Mouse (Mus musculus) gastrocnemius, adult 8-10 months (tissue): Measurements from ENCODE around the gene Asb10. TPM values are rescaled to one million over a fixed set of nuclear protein-coding genes. Genes with fewer than 3 reads are reported as not detected.

Experiments used
- DNase-seq, 2 experiments: peaks; one replicate each; pipeline ENCODE4 v3.0.0; 2022; ENCODE audit warnings: low spot score in 2 of 2
- total RNA-seq, 4 experiments: library from RNA; stranded (reverse); gene quantifications; 2 replicates each; pipeline ENCODE4 v1.2.4; 2022

Asb10 gene
- total RNA-seq, 4 experiments from 2014 or later, result 101 to 130 (median 119) TPM

DNA sequence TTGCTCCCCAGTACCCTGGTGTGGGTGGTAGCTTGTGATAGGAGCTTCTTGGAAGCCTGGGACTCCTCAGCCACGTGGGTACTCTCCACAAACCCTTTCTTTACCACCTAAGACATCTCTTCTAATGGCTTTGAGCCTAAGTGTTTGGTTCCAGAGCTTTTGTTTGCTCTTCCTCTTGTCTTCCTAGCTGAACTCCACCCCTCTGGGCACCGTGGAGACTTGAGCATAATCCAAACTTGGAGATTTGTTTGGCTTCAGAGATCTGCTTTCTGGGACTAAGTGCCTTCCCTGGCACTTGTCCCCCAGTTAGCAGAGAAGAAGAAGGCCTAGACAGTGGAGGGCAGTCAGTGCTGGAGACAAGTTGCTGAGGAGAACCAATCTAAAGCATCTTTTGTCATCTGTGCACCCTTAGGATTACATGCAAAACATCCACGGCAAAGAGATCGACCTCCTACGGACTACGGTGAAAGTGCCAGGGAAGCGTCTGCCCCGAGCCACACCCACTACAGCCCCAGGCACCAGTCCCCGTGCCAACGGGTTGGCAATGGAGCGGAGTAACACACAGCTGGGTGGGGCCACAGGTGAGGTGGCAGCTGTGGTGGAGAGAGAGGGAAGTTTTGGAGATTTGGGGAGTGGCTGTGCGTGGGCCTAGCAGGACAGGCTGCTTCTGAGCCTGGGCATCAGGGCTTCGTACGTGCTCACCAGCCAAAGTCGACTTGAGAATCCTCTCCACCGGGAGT lies 48.1 kb downstream of the Asb10 start:
- DNase-seq, result no peak

DNA sequence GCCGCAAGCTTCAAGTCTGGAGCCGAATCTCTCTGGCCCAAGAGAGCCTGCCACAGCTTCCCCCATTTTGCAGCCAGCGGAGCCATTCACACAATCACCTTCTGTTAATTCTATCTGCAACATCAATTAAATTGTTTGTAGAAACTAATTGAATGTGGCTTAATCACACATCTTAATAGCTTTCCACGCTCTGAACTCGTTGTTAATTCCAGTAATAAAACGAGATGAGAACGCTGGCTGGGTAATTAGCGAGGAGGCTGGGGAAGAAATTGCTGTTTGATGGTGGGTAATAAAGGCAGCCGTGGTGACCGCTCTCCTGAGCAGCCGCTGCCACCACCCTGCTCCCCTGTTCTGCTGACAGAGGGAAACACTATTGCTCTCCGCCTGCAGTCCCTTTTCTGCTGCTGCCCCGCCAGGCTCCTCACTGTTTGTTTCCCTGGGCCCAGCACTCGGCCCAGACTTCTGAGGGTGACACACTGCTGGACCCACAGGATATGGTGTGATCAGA lies 50.3 kb downstream of the Asb10 start:
- DNase-seq, result no peak

DNA sequence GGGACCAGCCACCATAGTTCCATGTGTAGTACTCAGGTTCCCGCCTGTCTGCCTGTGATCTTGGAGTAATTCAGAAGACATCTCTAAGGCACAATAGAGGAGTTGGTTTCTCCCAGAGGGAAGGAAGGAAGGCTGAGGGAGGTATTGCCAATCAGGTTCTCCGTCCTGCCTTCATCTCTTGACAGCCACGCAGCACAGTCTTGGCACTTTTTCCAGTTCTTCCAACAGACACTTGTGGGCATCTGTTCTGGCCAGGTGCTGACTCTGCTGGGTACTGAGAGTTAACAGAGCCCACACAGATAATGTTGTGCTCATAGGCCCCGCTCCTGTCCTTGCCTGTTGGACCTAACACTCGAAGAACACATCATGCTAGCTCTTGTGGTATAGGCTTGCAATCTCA lies 54.0 kb downstream of the Asb10 start:
- no peak for DNase-seq

DNA sequence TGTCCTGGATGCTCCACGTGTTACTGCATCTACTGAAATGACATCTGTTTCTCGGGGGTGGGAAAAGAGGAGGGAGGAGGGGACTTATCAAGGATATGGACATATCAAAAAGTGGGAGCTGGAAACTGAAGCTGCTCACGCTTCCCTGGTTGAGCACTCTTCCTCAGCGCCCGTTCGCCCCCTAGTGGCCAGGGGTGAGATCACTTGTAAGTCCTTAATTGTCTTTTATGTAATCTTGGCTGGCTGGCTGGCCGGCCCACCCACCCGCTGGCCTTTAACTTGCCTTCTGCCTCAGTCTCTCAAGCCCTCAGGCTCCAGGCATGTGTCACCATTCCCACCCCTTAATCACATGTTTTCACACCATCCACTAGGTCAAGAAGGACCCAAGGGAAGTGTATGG lies 54.7 kb downstream of the Asb10 start:
- DNase-seq, result peak; percentile 84 to 86

DNA sequence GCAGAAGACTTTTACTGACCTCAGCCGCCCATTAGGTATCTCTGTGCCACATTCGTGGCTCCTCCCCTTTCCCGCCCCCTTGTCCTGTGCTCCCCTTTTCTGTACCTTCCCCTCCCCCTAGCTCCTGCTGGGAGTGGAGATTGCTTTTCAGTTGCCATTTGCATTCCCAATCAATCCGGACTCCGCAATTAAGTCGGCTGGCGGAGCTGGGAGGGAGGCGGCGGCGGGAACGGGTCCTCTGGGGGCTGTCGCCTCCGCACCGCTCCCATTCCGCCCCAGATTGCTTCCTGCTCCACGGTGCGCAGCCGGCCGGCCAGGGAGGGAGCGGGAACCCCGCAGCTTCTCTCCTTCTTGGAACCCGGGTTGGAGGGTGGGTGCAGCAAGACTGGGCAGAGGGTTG lies 55.8 kb downstream of the Asb10 start:
- DNase-seq, result no peak

DNA sequence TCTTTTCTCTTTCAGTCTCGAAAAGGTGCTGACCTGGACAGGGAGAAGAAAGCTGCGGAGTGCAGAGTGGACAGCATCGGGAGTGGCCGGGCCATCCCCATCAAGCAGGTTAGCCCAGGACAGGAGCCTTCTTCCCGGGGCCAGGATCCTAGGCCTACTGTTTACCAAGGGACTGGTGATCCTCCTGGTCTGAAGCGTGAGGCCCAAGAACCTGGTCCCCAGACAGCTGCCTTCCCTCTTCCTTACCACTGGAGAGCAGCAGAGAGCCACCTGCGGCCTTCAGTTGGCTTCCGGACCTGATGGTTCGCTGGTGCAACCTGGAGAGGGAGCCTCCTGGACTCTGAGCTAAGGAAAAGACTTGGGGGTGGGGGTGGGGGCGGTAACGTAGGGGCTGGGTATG lies 57.5 kb downstream of the Asb10 start:
- DNase-seq, result peak in 1 of 2 experiments; percentile 34

Other genes with a start within 250 kb of the Asb10 start
- 1 to 10 TPM in 2 of 4 experiments, under 1 TPM in 2; 0.54 to 1.8 (median 1.2) TPM for gene Kcnh2, start 189.4 kb downstream of the Asb10 start, total RNA-seq
- gene Nos3, start 176.2 kb downstream of the Asb10 start, total RNA-seq, result 1 to 10 TPM; 3.2 to 5.8 (median 4.0) TPM
- under 1 TPM in 1 of 4 experiments, not detected in 3; 0.22 TPM for gene Atg9b, start 148.8 kb downstream of the Asb10 start, total RNA-seq
- gene Abcb8, start 147.3 kb downstream of the Asb10 start, total RNA-seq, result 10 to 100 TPM; 34.7 to 40.0 (median 38.8) TPM
- gene Asic3, start 127.6 kb downstream of the Asb10 start, total RNA-seq, result under 1 TPM in 1 of 4 experiments, not detected in 3; 0.34 TPM
- 10 to 100 TPM in 3 of 4 experiments, 1 to 10 TPM in 1; 9.3 to 12.6 (median 10.7) TPM for gene Cdk5, start 117.4 kb downstream of the Asb10 start, total RNA-seq
- gene Slc4a2, start 117.1 kb downstream of the Asb10 start, total RNA-seq, result 10 to 100 TPM; 10.7 to 14.5 (median 12.6) TPM
- gene Fastk, start 95.7 kb downstream of the Asb10 start, total RNA-seq, result 100 to 1,000 TPM; 188 to 243 (median 221) TPM
- gene Tmub1, start 93.1 kb downstream of the Asb10 start, total RNA-seq, result 10 to 100 TPM; 18.4 to 19.9 (median 19.3) TPM
- 10 to 100 TPM; 79.7 to 89.0 (median 83.6) TPM for gene Agap3, start 88.8 kb downstream of the Asb10 start, total RNA-seq
- gene Gbx1, start 13.8 kb downstream of the Asb10 start, total RNA-seq, result not detected
- gene 4931409K22Rik, start 15.8 kb upstream of the Asb10 start, total RNA-seq, result not detected
- 100 to 1,000 TPM; 114 to 132 (median 122) TPM for gene Abcf2, start 36.5 kb upstream of the Asb10 start, total RNA-seq
- gene Chpf2, start 45.8 kb upstream of the Asb10 start, total RNA-seq, result 10 to 100 TPM in 3 of 4 experiments, 1 to 10 TPM in 1; 8.5 to 14.5 (median 12.4) TPM
- gene Smarcd3, start 83.4 kb upstream of the Asb10 start, total RNA-seq, result 100 to 1,000 TPM; 207 to 267 (median 221) TPM
- gene Nub1, start 144.6 kb upstream of the Asb10 start, total RNA-seq, result 10 to 100 TPM; 30.6 to 36.8 (median 34.1) TPM
- under 1 TPM in 1 of 4 experiments, not detected in 3; 0.18 TPM for gene Wdr86, start 189.7 kb upstream of the Asb10 start, total RNA-seq
- not detected for gene Crygn, start 217.0 kb upstream of the Asb10 start, total RNA-seq